Mouse (Mus musculus): ENCODE data around the gene Cobll1.

- TF ChIP-seq CTCF (IDR thresholded peaks at IDR 0.05; ENCODE audit: borderline replicate concordance, insufficient read depth, low read depth, low read length) (no peak), POLR2A (IDR thresholded peaks at IDR 0.05; ENCODE audit: borderline replicate concordance, insufficient read depth, low read length) (no peak)
These were observed 42.2 kb downstream of the Cobll1 start for GRCm38 (mm10) chr2:65196994-65197393.
